Mouse (Mus musculus): ENCODE data around the gene Cplx3. TPM values are rescaled to one million over a fixed set of nuclear protein-coding genes. Genes with fewer than 3 reads are reported as not detected.
A peak's percentile ranks its signal among the peaks of the same experiment; 100 is the strongest.

The Cplx3 gene
- total and polyA plus RNA-seq, 3 experiments, result 0.09 TPM; not detected in 2

- TF ChIP-seq BHLHE40 (IDR thresholded peaks at IDR 0.05; ENCODE audit: low read depth, low read length) (peak; percentile 98), JUND (conservative IDR thresholded peaks at IDR 0.05; ENCODE audit: low read depth, low read length) (no peak), ZC3H11A (IDR thresholded peaks at IDR 0.05; ENCODE audit: low read depth, low read length) (no peak), RCOR1 (conservative IDR thresholded peaks at IDR 0.05; ENCODE audit: low read depth, low read length) (no peak; the same call in 1 of the 2 replicates), MEF2A (IDR thresholded peaks at IDR 0.05; ENCODE audit: borderline replicate concordance, low read depth, low read length) (peak; percentile 77), UBTF (IDR thresholded peaks at IDR 0.05; ENCODE audit: low read depth, low read length) (peak; percentile 73; the same call in 1 of the 2 replicates), JUN (IDR thresholded peaks at IDR 0.05; ENCODE audit: insufficient read depth, low read depth, low read length) (no peak), TCF12 (IDR thresholded peaks at IDR 0.05; ENCODE audit: low read depth, low read length) (peak; percentile 88), CHD1 (IDR thresholded peaks at IDR 0.05; ENCODE audit: low read depth, low read length) (no peak), GABPA (IDR thresholded peaks at IDR 0.05; ENCODE audit: insufficient replicate concordance, low read depth, low read length) (no peak), POLR2A (IDR thresholded peaks at IDR 0.05; ENCODE audit: low read depth, low read length) (peak; percentile 58; the same call in 1 of the 2 replicates), MAX (IDR thresholded peaks at IDR 0.05; ENCODE audit: low read length) (peak; percentile 73; the same call in 1 of the 2 replicates), USF2 (conservative IDR thresholded peaks at IDR 0.05; ENCODE audit: low read depth, low read length) (no peak), NRF1 (IDR thresholded peaks at IDR 0.05; ENCODE audit: low read depth, low read length) (0 out of 2 replicates have a peak, but pooled peaks have one; percentile 42), SIN3A (IDR thresholded peaks at IDR 0.05; ENCODE audit: low read length) (peak; percentile 93)
Observed at GRCm38 (mm10) chr9:57640384-57640783, 34.3 kb upstream of the Cplx3 start (continued).

- Histone ChIP-seq H3K36me3 (replicated peaks in 1 of 2; ENCODE audit: control insufficient read depth in 1 of 2, insufficient read depth in 1 of 2, low read length in 1 of 2) (peaks cover 3 to 31% of the 10 kb centered on the region in 2 experiments), H3K27me3 (replicated peaks) (no peaks in the 10 kb centered on the region), H3K9me3 (replicated peaks; ENCODE audit: low read length) (no peaks in the 10 kb centered on the region), H3K4me3 (replicated peaks in 1 of 3; ENCODE audit: low read depth in 2 of 3, low read length in 2 of 3, poor library complexity in 1 of 3) (peak overlapping the region; percentile 10 to 34 (median 16)), H3K9ac (ENCODE audit: insufficient read depth, low read depth) (peak overlapping the region; percentile 39; the same call in 1 of the 2 replicates), H3K79me2 (replicated peaks; ENCODE audit: control insufficient read depth, extremely low read depth, insufficient read depth, poor library complexity, severe bottlenecking) (peaks cover 92% of the 10 kb centered on the region), H3K4me2 (ENCODE audit: insufficient read depth, low read depth, poor library complexity, severe bottlenecking) (peak overlapping the region; percentile 94), H3K4me1 (ENCODE audit: control insufficient read depth in 1 of 2, insufficient read depth in 2 of 2) (peaks cover 37 to 80% of the 10 kb centered on the region in 2 experiments), H3K27ac (ENCODE audit: insufficient read depth, low read depth) (peak overlapping the region; percentile 96)
- no peak for TF ChIP-seq JUND (conservative IDR thresholded peaks at IDR 0.05; ENCODE audit: low read depth, low read length)
- peak; percentile 69 for TF ChIP-seq BHLHE40 (IDR thresholded peaks at IDR 0.05; ENCODE audit: low read depth, low read length)
- peak; percentile 68 for DNase-seq (ENCODE audit: extremely low read depth)
- in situ Hi-C loops (cut with MboI; ENCODE audit: low pct_ligation_motif_present, low pct_unique_long_range_greater_than_20kb, low sequenced_read_pairs) (no loop called here), dilution Hi-C loops (cut with MboI; ENCODE audit: extremely low pct_ligation_motif_present, extremely low pct_unique_long_range_greater_than_20kb, low sequenced_read_pairs) (no loop called here)
Observed at GRCm38 (mm10) chr9:57639661-57640328, 33.7 kb upstream of the Cplx3 start.
